Mouse (Mus musculus) liver, embryonic 14.5 days (tissue): ENCODE measurements around the gene Spa17.

Experiments
- CTCF ChIP-seq: IDR thresholded peaks from 2 replicates; pipeline ENCODE4 v1.5.1; 2016; ENCODE audit warnings: antibody characterized with exemption, low read depth, control low read depth
- EP300 ChIP-seq: IDR thresholded peaks from 2 replicates; pipeline ENCODE4 v1.6.1; 2016; ENCODE audit warnings: antibody characterized with exemption, low read depth

DNA sequence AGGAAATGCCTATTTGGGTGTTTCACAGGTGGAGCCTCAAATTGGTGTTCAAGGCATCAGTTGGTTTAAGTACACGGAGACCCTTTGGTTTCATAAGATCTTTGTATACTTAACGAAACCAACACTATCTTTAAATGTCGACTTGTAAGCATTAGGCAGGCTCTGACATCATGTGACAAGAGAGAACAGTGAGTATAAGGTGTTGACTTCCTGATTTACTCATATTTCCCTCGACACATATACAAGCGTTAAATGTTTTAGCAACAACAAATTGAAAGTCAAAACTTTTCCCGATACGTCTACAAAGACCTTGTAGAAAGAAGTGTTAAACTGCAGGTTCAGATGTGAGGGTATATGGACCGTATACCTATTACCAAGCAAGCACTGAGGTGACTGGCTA lies 42.4 kb upstream of the Spa17 start:
- TF ChIP-seq CTCF (no peak), EP300 (no peak)
